Mouse (Mus musculus) hindbrain, embryonic 15.5 days (tissue): ENCODE data around the gene Pcbp1. TPM values are rescaled to one million over a fixed set of nuclear protein-coding genes. Genes with fewer than 3 reads are reported as not detected.

Experiments used
- ATAC-seq: fragments of 200-750 bp; cut with Nextera tagmentation; 2 replicates; pipeline ENCODE4 v1.8.0; 2017; ENCODE audit warnings: low read depth, moderate number of reproducible peaks, moderate TSS enrichment; ENCODE audit not compliant: low FRiP score
- H3K27ac ChIP-seq: fragments of 300-500 bp; sonication (generic); replicated peaks from 2 replicates; pipeline ENCODE4 v1.5.1; 2015; ENCODE audit warnings: mild to moderate bottlenecking, inconsistent platforms
- H3K27me3 ChIP-seq: fragments of 300-500 bp; sonication (generic); 2 replicates; pipeline ENCODE4 v1.6.1; 2015; ENCODE audit warnings: control low read depth, inconsistent platforms
- H3K36me3 ChIP-seq: fragments of 300-500 bp; sonication (generic); 2 replicates; pipeline ENCODE4 v1.6.1; 2015; ENCODE audit warnings: control low read depth, inconsistent platforms
- H3K4me1 ChIP-seq: fragments of 300-500 bp; sonication (generic); replicated peaks from 2 replicates; pipeline ENCODE4 v1.6.1; 2015; ENCODE audit warnings: control low read depth, inconsistent platforms
- H3K4me2 ChIP-seq: fragments of 300-500 bp; sonication (generic); 2 replicates; pipeline ENCODE4 v1.6.1; 2015; ENCODE audit warnings: moderate library complexity, mild to moderate bottlenecking, inconsistent platforms
- H3K4me3 ChIP-seq: fragments of 300-500 bp; sonication (generic); 2 replicates; pipeline ENCODE4 v1.5.1; 2015; ENCODE audit warnings: mild to moderate bottlenecking, inconsistent platforms
- H3K9ac ChIP-seq: fragments of 300-500 bp; sonication (generic); 2 replicates; pipeline ENCODE4 v1.6.1; 2015; ENCODE audit warnings: inconsistent platforms
- H3K9me3 ChIP-seq: fragments of 300-500 bp; sonication (generic); 2 replicates; pipeline ENCODE4 v1.6.1; 2016; ENCODE audit warnings: control low read depth, inconsistent platforms
- WGBS: fragments of 180-500 bp; shearing (Covaris S2); methylation state at CpG from one replicate; pipeline ENCODE4 v1.1.7; 2015; 5-methylcytosine and 5-hydroxymethylcytosine counted together
- polyA plus RNA-seq: library from polyadenylated mRNA; unstranded; fragments of >200 nt; fragmentation: Nextera tagmentation; extraction: Ambion mirVana; gene quantifications from 2 replicates; pipeline ENCODE4 v1.2.1, GENCODE M21; 2015

Pcbp1 gene
- polyA plus RNA-seq, 1 experiment from 2014 or later: 351 TPM

GRCm38 (mm10) chr6:86545236-86545635, 19.1 kb upstream of the Pcbp1 start:
- Histone ChIP-seq H3K9me3 (no peaks in the 10 kb centered on the region), H3K4me2 (no peak overlapping the region), H3K27ac (no peak overlapping the region), H3K4me1 (no peaks in the 10 kb centered on the region), H3K4me3 (no peak overlapping the region), H3K36me3 (peaks cover 59% of the 10 kb centered on the region), H3K27me3 (no peaks in the 10 kb centered on the region), H3K9ac (no peak overlapping the region)
- 53% methylated on average over 4 of the region's 4 CpGs for WGBS
- ATAC-seq: no peak

DNA sequence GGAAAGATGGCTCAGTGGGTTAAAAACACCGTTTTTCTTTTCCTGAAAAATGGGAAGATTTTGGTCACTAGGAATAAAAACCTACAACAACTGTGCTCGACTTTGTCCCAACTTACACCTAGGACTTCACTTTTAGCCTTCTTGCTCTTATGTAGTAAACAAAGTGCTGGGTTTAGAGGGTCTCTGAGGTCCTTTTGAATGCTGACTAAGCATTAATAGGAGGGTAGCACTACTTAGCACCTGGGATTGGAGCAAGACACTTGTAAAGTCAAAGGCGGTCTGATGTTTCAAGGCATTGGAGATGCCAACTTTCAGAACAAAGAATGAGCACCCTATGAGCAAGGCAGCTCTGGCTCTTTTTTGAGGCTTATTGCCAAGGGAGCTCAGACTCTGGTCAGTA, 17.7 kb upstream of the Pcbp1 start:
- no peak for ATAC-seq
- WGBS: 92% methylated on average over 3 of the region's 3 CpGs

GRCm38 (mm10) chr6:86543060-86543459, 16.9 kb upstream of the Pcbp1 start:
- no peaks in the 10 kb centered on the region for H3K4me1 ChIP-seq
- H3K36me3 ChIP-seq: peaks cover 61% of the 10 kb centered on the region
- H3K4me2 ChIP-seq: no peak overlapping the region
- no peaks in the 10 kb centered on the region for H3K27me3 ChIP-seq
- no peak for ATAC-seq
- WGBS: over 99% methylated on average over 13 of the region's 13 CpGs
- no peak overlapping the region for H3K9ac ChIP-seq
- no peaks in the 10 kb centered on the region for H3K9me3 ChIP-seq
- no peak overlapping the region for H3K4me3 ChIP-seq
- H3K27ac ChIP-seq: no peak overlapping the region

More for the DNA sequence above, 17.7 kb upstream of the Pcbp1 start:
- H3K4me3 ChIP-seq: no peak overlapping the region
- peaks cover 61% of the 10 kb centered on the region for H3K36me3 ChIP-seq
- no peak overlapping the region for H3K27ac ChIP-seq
- H3K4me1 ChIP-seq: no peaks in the 10 kb centered on the region
- H3K4me2 ChIP-seq: no peak overlapping the region
- no peaks in the 10 kb centered on the region for H3K27me3 ChIP-seq
- no peak overlapping the region for H3K9ac ChIP-seq
- H3K9me3 ChIP-seq: no peaks in the 10 kb centered on the region

- Histone ChIP-seq H3K27me3 (no peaks in the 10 kb centered on the region), H3K4me2 (no peak overlapping the region), H3K27ac (no peak overlapping the region), H3K9ac (no peak overlapping the region), H3K36me3 (peaks cover 61% of the 10 kb centered on the region), H3K4me3 (no peak overlapping the region), H3K9me3 (no peaks in the 10 kb centered on the region), H3K4me1 (no peaks in the 10 kb centered on the region)
- no peak for ATAC-seq
- WGBS: 84% methylated on average over 2 of the region's 2 CpGs
Observed at GRCm38 (mm10) chr6:86541650-86542049, 15.5 kb upstream of the Pcbp1 start.

DNA sequence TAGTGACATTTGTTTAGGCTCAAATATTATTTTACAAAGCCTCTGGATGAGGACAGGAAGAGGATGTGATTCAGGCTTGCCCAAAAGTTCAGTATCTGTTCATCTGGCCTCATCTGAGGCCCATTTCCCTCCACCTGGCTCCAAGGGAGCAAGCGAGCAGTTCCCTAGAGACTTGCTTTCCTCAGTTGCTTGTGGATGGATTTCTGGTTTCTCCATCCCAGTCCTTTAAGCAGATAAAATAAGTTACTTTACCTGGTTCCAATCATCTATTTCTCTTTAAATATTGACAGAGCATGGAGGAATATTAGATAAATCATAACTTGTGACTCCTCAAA, 2.3 kb upstream of the Pcbp1 start:
- WGBS: 93% methylated on average over 1 of the region's 1 CpGs
- no peaks in the 10 kb centered on the region for H3K27me3 ChIP-seq
- no peak for ATAC-seq
- H3K4me1 ChIP-seq: peaks cover 18% of the 10 kb centered on the region
- 0 out of 2 replicates have a peak overlapping the region, but pooled peaks have one; percentile 52 for H3K27ac ChIP-seq
- H3K9ac ChIP-seq: peak overlapping the region; percentile 35; the same call in 1 of the 2 replicates
- no peak overlapping the region for H3K4me3 ChIP-seq
- no peaks in the 10 kb centered on the region for H3K9me3 ChIP-seq
- 0 out of 2 replicates have a peak overlapping the region, but pooled peaks have one; percentile 23 for H3K4me2 ChIP-seq
- peaks cover 21% of the 10 kb centered on the region for H3K36me3 ChIP-seq

DNA sequence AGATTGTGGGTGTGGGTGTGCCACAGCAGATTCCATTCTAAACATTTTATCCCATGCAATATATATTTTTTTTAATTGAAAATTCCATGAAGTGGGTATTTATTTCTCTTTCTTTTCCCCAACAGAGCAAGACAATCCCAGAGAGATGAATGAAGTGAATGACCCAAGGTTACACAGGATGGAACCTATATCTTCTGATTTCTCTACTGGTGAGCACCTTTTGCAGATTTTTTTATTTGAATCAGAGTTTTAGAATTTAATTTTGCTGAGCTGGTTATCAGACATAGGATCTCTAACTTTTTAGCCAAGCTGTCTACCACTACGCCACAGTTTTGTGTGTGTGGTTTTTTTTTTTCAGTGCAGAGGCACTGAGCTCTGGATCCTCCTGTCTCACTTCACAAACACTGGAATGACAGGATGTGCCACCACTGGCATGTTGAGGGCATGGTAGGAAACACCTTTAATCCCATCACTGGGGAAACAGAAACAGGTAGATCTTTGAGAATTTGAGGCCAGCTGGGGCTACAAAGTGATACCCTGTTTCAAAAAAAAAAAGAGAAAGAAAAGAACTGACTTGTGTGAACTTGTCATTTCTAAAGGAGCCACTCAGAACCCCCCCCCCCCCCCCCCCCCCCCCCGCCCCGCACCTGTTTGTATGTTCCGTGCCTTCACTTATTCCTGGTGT, 1.8 kb upstream of the Pcbp1 start:
- Histone ChIP-seq H3K4me3 (peak overlapping the region; percentile 93), H3K36me3 (peaks cover 21% of the 10 kb centered on the region), H3K4me2 (peak overlapping the region; percentile 67), H3K27ac (peak overlapping the region; percentile 100), H3K9me3 (no peaks in the 10 kb centered on the region), H3K4me1 (peaks cover 23% of the 10 kb centered on the region), H3K27me3 (no peaks in the 10 kb centered on the region), H3K9ac (peak overlapping the region; percentile 98)
- 81% methylated on average over 2 of the region's 4 CpGs for whole genome bisulfite sequencing
- ATAC-seq: no peak

GRCm38 (mm10) chr6:86526961-86527740, 1.0 kb upstream of the Pcbp1 start:
- peak overlapping the region; percentile 98 for H3K9ac ChIP-seq
- peak overlapping the region; percentile 93 for H3K4me3 ChIP-seq
- H3K36me3 ChIP-seq: peaks cover 16% of the 10 kb centered on the region
- ATAC-seq: peak; percentile 81
- H3K9me3 ChIP-seq: no peaks in the 10 kb centered on the region
- H3K27ac ChIP-seq: peak overlapping the region; percentile 100
- 4% methylated on average over 48 of the region's 49 CpGs for WGBS
- peaks cover 30% of the 10 kb centered on the region for H3K4me1 ChIP-seq
- peak overlapping the region; percentile 67 for H3K4me2 ChIP-seq
- no peaks in the 10 kb centered on the region for H3K27me3 ChIP-seq

DNA sequence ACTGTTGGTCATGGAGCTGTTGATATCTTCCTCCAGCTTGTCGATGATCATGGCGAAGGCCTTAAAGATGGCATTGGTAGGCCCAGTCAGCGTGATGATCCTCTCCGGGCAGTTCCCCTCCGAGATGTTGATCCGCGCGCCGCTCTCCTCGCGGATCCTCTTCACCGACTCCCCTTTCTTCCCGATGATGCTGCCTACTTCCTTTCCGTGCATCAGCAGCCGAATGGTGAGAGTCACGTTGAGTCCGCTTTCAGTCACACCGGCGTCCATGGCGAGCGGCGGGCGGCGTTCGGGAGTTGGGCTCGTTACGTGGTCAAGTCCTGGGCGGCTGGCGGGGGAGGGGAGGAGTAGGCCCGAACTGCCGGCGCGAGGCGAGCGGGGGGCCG, 482 bp downstream of the Pcbp1 start:
- Histone ChIP-seq H3K9ac (peak overlapping the region; percentile 98), H3K27me3 (no peaks in the 10 kb centered on the region), H3K4me3 (peak overlapping the region; percentile 93), H3K27ac (peak overlapping the region; percentile 100), H3K4me2 (peak overlapping the region; percentile 67), H3K4me1 (peaks cover 28% of the 10 kb centered on the region), H3K9me3 (no peaks in the 10 kb centered on the region), H3K36me3 (peaks cover 6% of the 10 kb centered on the region)
- ATAC-seq: peak; percentile 23
- WGBS: 0% methylated on average over 28 of the region's 36 CpGs

DNA sequence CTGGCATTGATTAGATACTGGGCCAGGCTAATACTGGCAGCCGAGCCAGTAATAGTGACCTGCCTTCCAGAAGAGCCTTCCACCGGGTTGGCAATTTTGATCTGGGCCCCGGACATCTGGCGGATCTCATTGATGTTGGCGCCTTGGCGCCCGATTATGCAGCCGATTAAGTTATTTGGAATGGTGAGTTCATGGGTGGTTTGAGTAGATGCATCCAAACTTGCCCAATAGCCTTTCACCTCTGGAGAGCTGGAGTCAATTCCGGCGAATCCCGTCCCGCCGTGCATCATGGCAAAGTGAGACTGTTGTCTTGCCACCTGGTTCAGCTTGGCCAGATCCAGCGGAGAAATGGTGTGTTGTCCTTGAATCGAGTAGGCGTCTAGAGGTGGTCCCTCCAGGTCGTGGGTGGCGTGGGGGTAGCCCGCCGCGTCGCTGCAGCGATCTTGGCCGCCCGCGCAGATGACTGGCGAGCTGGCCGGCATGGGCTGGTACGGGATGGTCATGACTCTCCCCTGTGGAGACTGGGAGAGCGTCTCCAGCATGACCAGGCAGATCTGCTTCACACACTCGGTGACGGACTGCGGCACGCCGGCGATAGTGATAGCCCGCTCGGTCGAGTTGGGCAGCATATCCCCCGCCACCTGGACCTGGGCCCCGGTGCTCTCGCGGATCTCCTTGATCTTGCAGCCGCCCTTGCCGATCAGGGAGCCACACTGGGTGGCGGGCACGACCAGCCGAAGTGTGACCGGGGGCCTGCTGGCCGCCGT, 1.1 kb downstream of the Pcbp1 start:
- H3K4me2 ChIP-seq: peak overlapping the region; percentile 67
- peaks cover 28% of the 10 kb centered on the region for H3K4me1 ChIP-seq
- H3K27ac ChIP-seq: peak overlapping the region; percentile 100
- peaks cover 4% of the 10 kb centered on the region for H3K36me3 ChIP-seq
- H3K4me3 ChIP-seq: peak overlapping the region; percentile 93
- H3K27me3 ChIP-seq: no peaks in the 10 kb centered on the region
- peak overlapping the region; percentile 98 for H3K9ac ChIP-seq
- under 1% methylated on average over 51 of the region's 51 CpGs for WGBS
- H3K9me3 ChIP-seq: no peaks in the 10 kb centered on the region
- peak; percentile 9; the same call in 1 of the 2 replicates for ATAC-seq

GRCm38 (mm10) chr6:86523755-86524434, 2.2 kb downstream of the Pcbp1 start:
- peak overlapping the region; percentile 93 for H3K4me3 ChIP-seq
- H3K4me2 ChIP-seq: peak overlapping the region; percentile 67
- no peaks in the 10 kb centered on the region for H3K27me3 ChIP-seq
- ATAC-seq: no peak
- H3K4me1 ChIP-seq: peaks cover 28% of the 10 kb centered on the region
- H3K36me3 ChIP-seq: no peaks in the 10 kb centered on the region; the same call in 1 of the 2 replicates
- H3K9ac ChIP-seq: peak overlapping the region; percentile 98
- no peaks in the 10 kb centered on the region for H3K9me3 ChIP-seq
- under 1% methylated on average over 15 of the region's 15 CpGs for WGBS
- H3K27ac ChIP-seq: peak overlapping the region; percentile 83

- H3K36me3 ChIP-seq: no peaks in the 10 kb centered on the region; the same call in 1 of the 2 replicates
- WGBS: 37% methylated on average over 3 of the region's 3 CpGs
- peak overlapping the region; percentile 93 for H3K4me3 ChIP-seq
- peaks cover 25% of the 10 kb centered on the region for H3K4me1 ChIP-seq
- ATAC-seq: no peak
- H3K9me3 ChIP-seq: no peaks in the 10 kb centered on the region
- H3K9ac ChIP-seq: peak overlapping the region; percentile 98
- peak overlapping the region; percentile 83 for H3K27ac ChIP-seq
- peak overlapping the region; percentile 67 for H3K4me2 ChIP-seq
- H3K27me3 ChIP-seq: no peaks in the 10 kb centered on the region
Observed at GRCm38 (mm10) chr6:86523242-86523754, 2.8 kb downstream of the Pcbp1 start.
